In genomic region chr3:96273591-96274465, GRCm38 (mm10) we compare ENCODE assay signal across 12 mouse cellular contexts. TPM values are rescaled to one million over a fixed set of nuclear protein-coding genes. Genes with fewer than 3 reads are reported as not detected.
DNase-seq lines count a peak whose midpoint lies in the region; ATAC-seq lines count a peak whose summit lies in the region.
"Had no signal": no experiment of that assay in that cellular context is flagged by ENCODE, and none has a peak within 500 bp of the region (broad histone marks: within the 10 kb centered on the region; RNA-seq: fewer than 3 reads in every experiment).

No protein-coding gene starts in this region.

- no peak for ATAC-seq in heart, embryonic 12.5 days (ENCODE audit: insufficient number of reproducible peaks, low FRiP score)
- no peak for ATAC-seq in kidney, embryonic 16.5 days (ENCODE audit: low FRiP score, low TSS enrichment)
- no peak for ATAC-seq in hindbrain, embryonic 13.5 days (ENCODE audit: low FRiP score)

- peak; percentile 91 for DNase-seq in heart, adult 11 months
- DNase-seq in CD4-positive helper T cell, adult 2 months (ENCODE audit: low read depth, low spot score): peak; percentile 85
- peak; percentile 56 for DNase-seq in c-Kit-negative CD71-positive TER-119-positive erythroid progenitor cells, embryonic 14.5 days (ENCODE audit: low read depth, low spot score)
- DNase-seq in splenic B cell, adult 2 months (ENCODE audit: low read depth, low spot score): peak; percentile 21
- DNase-seq in right cerebral cortex, adult 2 months (ENCODE audit: low spot score in 2 of 2): no peak

- peaks cover 8% of the 10 kb centered on the region for H3K4me1 ChIP-seq in heart, embryonic 12.5 days (replicated peaks)
- H3K4me1 ChIP-seq in kidney, embryonic 16.5 days (ENCODE audit: insufficient read depth, low read length): peaks cover 9% of the 10 kb centered on the region; the same call in 1 of the 2 replicates
- H3K4me1 ChIP-seq in hindbrain, embryonic 13.5 days (replicated peaks): peaks cover 17% of the 10 kb centered on the region

- no peak overlapping the region for H3K4me3 ChIP-seq in heart, embryonic 12.5 days
- no peak overlapping the region for H3K4me3 ChIP-seq in kidney, embryonic 16.5 days (ENCODE audit: low read length)
- no peak overlapping the region for H3K4me3 ChIP-seq in hindbrain, embryonic 13.5 days
- H3K4me3 ChIP-seq: forebrain, embryonic 10.5 days; hindbrain, embryonic 10.5 days had no signal

- H3K4me2 ChIP-seq in heart, embryonic 12.5 days: no peak overlapping the region
- no peak overlapping the region for H3K4me2 ChIP-seq in kidney, embryonic 16.5 days (replicated peaks; ENCODE audit: low read depth, low read length)
- H3K4me2 ChIP-seq in hindbrain, embryonic 13.5 days: no peak overlapping the region

- WGBS in heart, embryonic 12.5 days: 79% methylated on average over 17 of the region's 17 CpGs
- WGBS in kidney, embryonic 16.5 days: 88% methylated on average over 17 of the region's 17 CpGs
- WGBS in hindbrain, embryonic 13.5 days: 91% methylated on average over 17 of the region's 17 CpGs

- no peaks in the 10 kb centered on the region for H3K36me3 ChIP-seq in heart, embryonic 12.5 days
- no peaks in the 10 kb centered on the region for H3K36me3 ChIP-seq in splenic B cell, adult 2 months (ENCODE audit: control insufficient read depth, insufficient read depth, low read length, poor library complexity, severe bottlenecking)
- no peaks in the 10 kb centered on the region for H3K36me3 ChIP-seq in kidney, embryonic 16.5 days (ENCODE audit: insufficient read depth, low read length)
- no peaks in the 10 kb centered on the region for H3K36me3 ChIP-seq in hindbrain, embryonic 13.5 days
- H3K36me3 ChIP-seq: forebrain, embryonic 10.5 days; hindbrain, embryonic 10.5 days had no signal

- no peak overlapping the region for H3K27ac ChIP-seq in heart, embryonic 12.5 days (ENCODE audit: poor library complexity, severe bottlenecking)
- no peak overlapping the region for H3K27ac ChIP-seq in kidney, embryonic 16.5 days (ENCODE audit: low read length)
- no peak overlapping the region for H3K27ac ChIP-seq in hindbrain, embryonic 13.5 days
- H3K27ac ChIP-seq: forebrain, embryonic 10.5 days; hindbrain, embryonic 10.5 days; macrophage had no signal

- no peak overlapping the region for H3K9ac ChIP-seq in heart, embryonic 12.5 days
- H3K9ac ChIP-seq in kidney, embryonic 16.5 days (replicated peaks; ENCODE audit: low read length): no peak overlapping the region
- no peak overlapping the region for H3K9ac ChIP-seq in hindbrain, embryonic 13.5 days

- no peaks in the 10 kb centered on the region for H3K27me3 ChIP-seq in heart, embryonic 12.5 days (replicated peaks)
- H3K27me3 ChIP-seq in splenic B cell, adult 2 months (ENCODE audit: control insufficient read depth, insufficient read depth, low read length, poor library complexity, severe bottlenecking): no peaks in the 10 kb centered on the region
- H3K27me3 ChIP-seq in kidney, embryonic 16.5 days (ENCODE audit: insufficient read depth, low read length): no peaks in the 10 kb centered on the region; the same call in 1 of the 2 replicates
- H3K27me3 ChIP-seq in hindbrain, embryonic 13.5 days: no peaks in the 10 kb centered on the region

- no peaks in the 10 kb centered on the region for H3K9me3 ChIP-seq in heart, embryonic 12.5 days (replicated peaks)
- H3K9me3 ChIP-seq in kidney, embryonic 16.5 days (ENCODE audit: low read length): no peaks in the 10 kb centered on the region
- no peaks in the 10 kb centered on the region for H3K9me3 ChIP-seq in hindbrain, embryonic 13.5 days
- H3K9me3 ChIP-seq: forebrain, embryonic 10.5 days; hindbrain, embryonic 10.5 days had no signal

RNA-seq across cellular contexts. Expression of gene Hist2h2bb, which starts 4.3 kb away (rescaled TPM):
- polyA plus RNA-seq in heart, embryonic 12.5 days (2016; fragmentation: Nextera tagmentation; extraction: Ambion mirVana): 4.0 and 6.5 TPM in 2 replicates
- polyA plus RNA-seq in kidney, embryonic 16.5 days (2015; fragmentation: Nextera tagmentation; extraction: Ambion mirVana): 14.8 TPM in 2 replicates
- polyA plus RNA-seq in hindbrain, embryonic 13.5 days (2015; fragmentation: Nextera tagmentation; extraction: Ambion mirVana): 2.7 and 3.4 TPM in 2 replicates
- polyA plus RNA-seq: macrophage had no signal

RNA-seq across cellular contexts. Expression of gene Hist2h3b, which starts 5.4 kb away (rescaled TPM):
- 23.4 and 26.5 TPM in 2 replicates for polyA plus RNA-seq in heart, embryonic 12.5 days (2016; fragmentation: Nextera tagmentation; extraction: Ambion mirVana)
- polyA plus RNA-seq in kidney, embryonic 16.5 days (2015; fragmentation: Nextera tagmentation; extraction: Ambion mirVana): 35.4 and 45.1 TPM in 2 replicates
- 19.6 and 22.4 TPM in 2 replicates for polyA plus RNA-seq in hindbrain, embryonic 13.5 days (2015; fragmentation: Nextera tagmentation; extraction: Ambion mirVana)
- polyA plus RNA-seq: macrophage had no signal

RNA-seq across cellular contexts. Expression of gene Hist2h4, which starts 10.7 kb away (rescaled TPM):
- polyA plus RNA-seq in heart, embryonic 12.5 days (2016; fragmentation: Nextera tagmentation; extraction: Ambion mirVana): 3.2 and 3.7 TPM in 2 replicates
- polyA plus RNA-seq in kidney, embryonic 16.5 days (2015; fragmentation: Nextera tagmentation; extraction: Ambion mirVana): 8.0 and 10.8 TPM in 2 replicates
- polyA plus RNA-seq in hindbrain, embryonic 13.5 days (2015; fragmentation: Nextera tagmentation; extraction: Ambion mirVana): 5.2 and 6.1 TPM in 2 replicates

RNA-seq across cellular contexts. Expression of gene Fcgr1, which starts 19.9 kb away (rescaled TPM):
- polyA plus RNA-seq in heart, embryonic 12.5 days (2016; fragmentation: Nextera tagmentation; extraction: Ambion mirVana): 0.71 and 0.82 TPM in 2 replicates
- polyA plus RNA-seq in kidney, embryonic 16.5 days (2015; fragmentation: Nextera tagmentation; extraction: Ambion mirVana): 1.9 and 2.7 TPM in 2 replicates
- polyA plus RNA-seq in hindbrain, embryonic 13.5 days (2015; fragmentation: Nextera tagmentation; extraction: Ambion mirVana): 1.5 and 1.7 TPM in 2 replicates

RNA-seq across cellular contexts. Expression of gene Hist2h3c1, which starts 27.3 kb away (rescaled TPM):
- 0.64 and 1.4 TPM in 2 replicates for polyA plus RNA-seq in heart, embryonic 12.5 days (2016; fragmentation: Nextera tagmentation; extraction: Ambion mirVana)
- polyA plus RNA-seq in kidney, embryonic 16.5 days (2015; fragmentation: Nextera tagmentation; extraction: Ambion mirVana): 0.24 and 1.1 TPM in 2 replicates
- 0.62 TPM in 1 of 2 replicates, not detected in the other for polyA plus RNA-seq in hindbrain, embryonic 13.5 days (2015; fragmentation: Nextera tagmentation; extraction: Ambion mirVana)
- polyA plus RNA-seq: forebrain, embryonic 10.5 days; gonadal fat pad, adult 2 months had no signal

Comparison
In these comparisons a context has a peak if more than half of its experiments do, and no peak if none do; other contexts are left out.
1. DNase-seq: peak in heart, adult 11 months (single experiment), CD4-positive helper T cell, adult 2 months (single experiment), c-Kit-negative CD71-positive TER-119-positive erythroid progenitor cells, embryonic 14.5 days (single experiment) and splenic B cell, adult 2 months (single experiment); none in right cerebral cortex, adult 2 months (0 of 2).